Mouse (Mus musculus) myocyte (in vitro differentiated cells): ENCODE results near the gene Odf3l2. TPM values are rescaled to one million over a fixed set of nuclear protein-coding genes. Genes with fewer than 3 reads are reported as not detected.

Experiments
- H3K27me3 ChIP-seq: one replicate; pipeline ENCODE4 v1.6.1; 2011; ENCODE audit not compliant: control insufficient read depth, insufficient read depth, insufficient read length
- H3K36me3 ChIP-seq: one replicate; pipeline ENCODE4 v1.6.1; 2011; ENCODE audit not compliant: control insufficient read depth, insufficient read depth
- H3K4me2 ChIP-seq: one replicate; pipeline ENCODE4 v1.6.1; 2011; ENCODE audit warnings: low read depth, control low read depth
- H3K4me3 ChIP-seq: one replicate; pipeline ENCODE4 v1.5.1; 2011; ENCODE audit warnings: mild to moderate bottlenecking, control low read depth, moderate library complexity
- H3K79me2 ChIP-seq: one replicate; pipeline ENCODE4 v1.6.1; 2011; ENCODE audit not compliant: control insufficient read depth, insufficient read depth
- H3ac ChIP-seq: one replicate; pipeline ENCODE4 v1.6.1; 2011; ENCODE audit not compliant: control insufficient read depth, insufficient read length
- CEBPB ChIP-seq: IDR thresholded peaks from 2 replicates; pipeline ENCODE4 v1.6.1; 2011; ENCODE audit warnings: mild to moderate bottlenecking, moderate library complexity; ENCODE audit not compliant: poor library complexity, insufficient read depth, severe bottlenecking
- E2F4 ChIP-seq: IDR thresholded peaks from one replicate; pipeline ENCODE4 v1.6.1; 2011; ENCODE audit warnings: mild to moderate bottlenecking, control low read depth, moderate library complexity; ENCODE audit not compliant: insufficient read depth
- MAX ChIP-seq: IDR thresholded peaks from one replicate; pipeline ENCODE4 v1.6.1; 2011; ENCODE audit warnings: low read depth, mild to moderate bottlenecking, control low read depth
- MYOD1 ChIP-seq, 3 experiments: IDR thresholded peaks; one replicate each; pipeline ENCODE4 v1.6.1; 2011; ENCODE audit warnings: control low read depth in 2 of 3, low read depth in 2 of 3, mild to moderate bottlenecking in 2 of 3, moderate library complexity in 1 of 3; ENCODE audit not compliant: insufficient read length in 2 of 3, control insufficient read depth in 1 of 3
- MYOG ChIP-seq, 3 experiments: IDR thresholded peaks; one replicate each; pipeline ENCODE4 v1.6.1; 2011; ENCODE audit warnings: control low read depth in 2 of 3, low read depth in 2 of 3, mild to moderate bottlenecking in 2 of 3; ENCODE audit not compliant: insufficient read length in 2 of 3, control insufficient read depth in 1 of 3, insufficient read depth in 1 of 3
- POLR2A ChIP-seq: IDR thresholded peaks from one replicate; pipeline ENCODE4 v1.6.1; 2011; ENCODE audit warnings: low read depth, mild to moderate bottlenecking, control low read depth, moderate library complexity; ENCODE audit not compliant: insufficient read length
- POLR2AphosphoS2 ChIP-seq: IDR thresholded peaks from one replicate; pipeline ENCODE4 v1.6.1; 2011; ENCODE audit warnings: low read depth, control low read depth; ENCODE audit not compliant: insufficient read length
- REST ChIP-seq: IDR thresholded peaks from one replicate; pipeline ENCODE4 v1.6.1; 2011; ENCODE audit warnings: mild to moderate bottlenecking, control low read depth, moderate library complexity; ENCODE audit not compliant: insufficient read depth, insufficient read length
- SRF ChIP-seq: IDR thresholded peaks from one replicate; pipeline ENCODE4 v1.6.1; 2011; ENCODE audit warnings: low read depth; ENCODE audit not compliant: control insufficient read depth, insufficient read length
- TCF12 ChIP-seq: IDR thresholded peaks from one replicate; pipeline ENCODE4 v1.6.1; 2011; ENCODE audit warnings: mild to moderate bottlenecking, control low read depth; ENCODE audit not compliant: poor library complexity, insufficient read depth, severe bottlenecking
- TCF3 ChIP-seq: IDR thresholded peaks from one replicate; pipeline ENCODE4 v1.6.1; 2011; ENCODE audit warnings: low read depth, control low read depth; ENCODE audit not compliant: insufficient read length
- USF1 ChIP-seq: IDR thresholded peaks from one replicate; pipeline ENCODE4 v1.6.1; 2011; ENCODE audit warnings: low read depth, mild to moderate bottlenecking, control low read depth, moderate library complexity
- polyA plus RNA-seq: library from polyadenylated mRNA; unstranded; fragments of >200 nt; fragmentation: generic; extraction: Trizol; gene quantifications from one replicate; pipeline ENCODE4 v1.2.1, GENCODE M21; 2012; ENCODE audit warnings: missing spikeins

Gene Odf3l2
- polyA plus RNA-seq, 1 experiment = not detected

GRCm38 (mm10) chr10:79609276-79609675, 36.3 kb downstream of the Odf3l2 start:
- Histone ChIP-seq H3K79me2 (no peaks in the 10 kb centered on the region), H3K4me3 (no peak overlapping the region), H3K36me3 (no peaks in the 10 kb centered on the region), H3K4me2 (no peak overlapping the region), H3K27me3 (peaks cover 44% of the 10 kb centered on the region), H3ac (no peak overlapping the region)
- no peak for TF ChIP-seq SRF
- no peak for TF ChIP-seq CEBPB
- TF ChIP-seq USF1 = no peak
- TF ChIP-seq E2F4 = no peak
- TF ChIP-seq MYOD1 (IDR thresholded peaks at IDR 0.05; ENCODE audit: control insufficient read depth in 1 of 3, insufficient read length in 2 of 3, low read depth in 2 of 3) = no peak
- TF ChIP-seq MAX = no peak
- TF ChIP-seq POLR2AphosphoS2 = no peak
- no peak for TF ChIP-seq TCF12
- TF ChIP-seq REST = no peak
- no peak for TF ChIP-seq TCF3
- TF ChIP-seq POLR2A = no peak
- TF ChIP-seq MYOG (IDR thresholded peaks at IDR 0.05; ENCODE audit: control insufficient read depth in 1 of 3, insufficient read depth in 1 of 3, insufficient read length in 2 of 3, low read depth in 2 of 3) = no peak

DNA sequence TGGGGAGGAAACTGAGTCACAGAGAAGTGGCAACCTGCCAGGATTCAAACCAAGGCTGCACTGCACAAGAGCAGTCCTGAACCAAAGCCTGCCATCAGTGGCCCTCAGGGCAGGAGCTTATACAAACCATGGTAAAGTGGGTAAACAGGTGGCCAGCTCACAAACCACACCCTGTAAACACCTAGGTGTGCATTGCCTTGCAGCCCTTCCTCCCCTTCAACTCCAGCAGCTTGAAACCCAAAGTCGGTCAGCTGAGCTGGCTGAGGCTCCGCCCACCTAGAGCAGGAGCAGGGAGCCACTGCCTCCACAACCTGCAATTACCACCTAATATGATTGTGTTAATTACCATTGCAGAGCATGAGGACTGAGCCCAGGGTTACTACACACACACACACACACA, 37.6 kb downstream of the Odf3l2 start:
- no peaks in the 10 kb centered on the region for H3K36me3 ChIP-seq
- H3K4me3 ChIP-seq = no peak overlapping the region
- H3K4me2 ChIP-seq = no peak overlapping the region
- no peaks in the 10 kb centered on the region for H3K79me2 ChIP-seq
- TF ChIP-seq TCF12 (no peak), REST (no peak), CEBPB (no peak), MAX (no peak), MYOG (IDR thresholded peaks at IDR 0.05; ENCODE audit: control insufficient read depth in 1 of 3, insufficient read depth in 1 of 3, insufficient read length in 2 of 3, low read depth in 2 of 3) (no peak), USF1 (no peak), POLR2AphosphoS2 (no peak)
- peaks cover 33% of the 10 kb centered on the region for H3K27me3 ChIP-seq
- no peak overlapping the region for H3ac ChIP-seq

DNA sequence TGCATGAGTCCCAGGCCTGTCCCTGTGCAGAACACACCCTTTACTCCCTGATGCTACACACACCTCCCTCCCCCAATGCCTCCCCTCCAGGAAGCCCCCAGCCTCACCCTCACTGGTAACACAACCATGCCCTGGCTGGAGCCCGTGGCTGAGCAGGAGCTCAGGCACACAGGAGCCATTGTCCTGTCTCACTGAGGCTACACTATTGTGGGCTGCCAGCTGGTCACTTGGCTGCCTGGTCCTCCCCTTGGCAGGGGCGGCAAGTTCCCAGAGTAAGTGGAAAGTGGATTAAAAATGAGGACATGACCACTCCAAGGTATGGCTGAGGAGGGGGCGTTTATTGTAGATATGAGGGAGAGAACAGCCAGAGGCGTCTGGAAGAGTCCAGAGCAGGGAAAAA, 39.0 kb downstream of the Odf3l2 start:
- Histone ChIP-seq H3K79me2 (no peaks in the 10 kb centered on the region), H3K4me2 (no peak overlapping the region), H3K27me3 (peaks cover 21% of the 10 kb centered on the region), H3K4me3 (no peak overlapping the region), H3K36me3 (no peaks in the 10 kb centered on the region), H3ac (no peak overlapping the region)
- no peak for TF ChIP-seq MAX

GRCm38 (mm10) chr10:79597936-79598230, 47.7 kb downstream of the Odf3l2 start:
- Histone ChIP-seq H3K36me3 (no peaks in the 10 kb centered on the region), H3K27me3 (peaks cover 34% of the 10 kb centered on the region), H3K4me3 (no peak overlapping the region), H3K4me2 (no peak overlapping the region), H3ac (no peak overlapping the region), H3K79me2 (no peaks in the 10 kb centered on the region)
- TF ChIP-seq USF1 = no peak
- TF ChIP-seq E2F4 = no peak
- TF ChIP-seq MYOD1 (IDR thresholded peaks at IDR 0.05; ENCODE audit: control insufficient read depth in 1 of 3, insufficient read length in 2 of 3, low read depth in 2 of 3) = no peak
- TF ChIP-seq MYOG (IDR thresholded peaks at IDR 0.05; ENCODE audit: control insufficient read depth in 1 of 3, insufficient read depth in 1 of 3, insufficient read length in 2 of 3, low read depth in 2 of 3) = no peak
- TF ChIP-seq REST = no peak
- no peak for TF ChIP-seq POLR2A
- TF ChIP-seq TCF3 = no peak
- no peak for TF ChIP-seq CEBPB
- no peak for TF ChIP-seq POLR2AphosphoS2
- TF ChIP-seq TCF12 = no peak
- no peak for TF ChIP-seq MAX
- no peak for TF ChIP-seq SRF

DNA sequence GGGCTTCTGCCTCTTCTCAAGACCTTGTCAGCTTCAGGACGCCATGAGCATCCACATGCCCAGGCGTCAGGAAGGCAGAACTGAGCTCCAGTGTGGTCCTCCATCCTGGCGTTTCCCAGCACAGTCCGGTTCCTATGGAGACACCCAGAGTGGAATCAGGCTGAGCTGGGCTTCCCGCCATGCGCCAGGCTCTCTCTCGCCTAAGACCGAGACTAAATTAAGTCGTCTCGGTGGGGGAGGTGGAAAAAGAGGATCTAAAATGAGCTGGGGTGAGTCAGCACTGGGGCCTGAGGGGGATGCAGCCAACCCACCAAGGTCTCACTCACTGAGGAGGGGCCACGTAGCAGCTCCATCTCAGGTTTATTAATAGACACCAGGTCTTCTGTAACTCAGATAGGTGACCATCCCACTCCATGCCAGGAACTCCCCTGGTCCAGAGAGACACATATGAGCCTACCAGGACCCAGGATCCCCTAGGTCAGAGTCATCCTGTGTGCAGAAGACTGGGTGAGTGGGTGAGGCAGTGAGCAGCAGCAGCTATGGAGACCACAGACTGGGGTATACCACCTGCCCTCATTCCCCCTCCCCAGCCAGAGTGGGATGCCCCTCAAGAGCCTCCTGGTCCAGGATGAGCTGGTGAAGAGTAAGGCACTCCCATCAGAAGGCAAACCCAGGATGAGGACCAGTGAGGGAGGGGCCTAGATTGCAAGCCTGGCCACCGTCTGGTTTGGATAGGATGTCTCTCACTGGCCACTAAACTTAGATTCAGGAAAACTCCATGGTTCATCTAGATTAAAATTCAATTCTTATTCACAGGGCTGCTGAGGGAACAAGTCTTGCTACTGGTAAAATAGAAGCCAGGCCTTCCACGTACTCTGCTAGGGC, 48.2 kb downstream of the Odf3l2 start:
- Histone ChIP-seq H3K4me3 (no peak overlapping the region), H3ac (no peak overlapping the region), H3K36me3 (no peaks in the 10 kb centered on the region), H3K4me2 (no peak overlapping the region), H3K27me3 (peaks cover 34% of the 10 kb centered on the region), H3K79me2 (no peaks in the 10 kb centered on the region)
- TF ChIP-seq MYOG (IDR thresholded peaks at IDR 0.05; ENCODE audit: control insufficient read depth in 1 of 3, insufficient read depth in 1 of 3, insufficient read length in 2 of 3, low read depth in 2 of 3) (no peak), USF1 (no peak), POLR2A (no peak), POLR2AphosphoS2 (no peak), E2F4 (no peak), TCF3 (no peak), MYOD1 (IDR thresholded peaks at IDR 0.05; ENCODE audit: control insufficient read depth in 1 of 3, insufficient read length in 2 of 3, low read depth in 2 of 3) (no peak), TCF12 (no peak), REST (no peak), SRF (no peak)
